Mouse (Mus musculus): ENCODE results near the gene Srsf7. TPM values are rescaled to one million over a fixed set of nuclear protein-coding genes. Genes with fewer than 3 reads are reported as not detected.
"Not testable (repeated sequence)": the region's sequence is repeated elsewhere in the genome, so short reads cannot be mapped to it uniquely, and the experiment has no call there.

The Srsf7 gene
- polyA plus RNA-seq, 1 experiment from 2014 or later = 336 TPM

GRCm38 (mm10) chr17:80229396-80229795 is 22.3 kb upstream of the Srsf7 start:
- Histone ChIP-seq H3K27me3 (no peaks in the 10 kb centered on the region), H3K4me2 (no peak overlapping the region), H3K9me3 (replicated peaks) (no peaks in the 10 kb centered on the region), H3K4me1 (replicated peaks) (peaks cover 24% of the 10 kb centered on the region), H3K9ac (no peak overlapping the region), H3K4me3 (replicated peaks) (no peak overlapping the region), H3K27ac (no peak overlapping the region), H3K36me3 (peaks cover 22% of the 10 kb centered on the region)
- ATAC-seq (ENCODE audit: low read depth) (no peak), DNase-seq (no peak)
- 79% methylated on average over 2 of the region's 2 CpGs for WGBS (ENCODE audit: insufficient replicate concordance)

GRCm38 (mm10) chr17:80225142-80225541 is 18.0 kb upstream of the Srsf7 start:
- Histone ChIP-seq H3K36me3 (peaks cover 19% of the 10 kb centered on the region), H3K4me3 (replicated peaks) (peak overlapping the region; percentile 70), H3K4me1 (replicated peaks) (peaks cover 23% of the 10 kb centered on the region), H3K4me2 (peak overlapping the region; percentile 76), H3K9ac (peak overlapping the region; percentile 78), H3K27ac (peak overlapping the region; percentile 81)
- DNase-seq; ATAC-seq (ENCODE audit: low read depth); H3K9me3 ChIP-seq (replicated peaks); H3K27me3 ChIP-seq: not testable (repeated sequence)
- WGBS (ENCODE audit: insufficient replicate concordance) = 30% methylated on average over 5 of the region's 5 CpGs

GRCm38 (mm10) chr17:80224326-80225116 is 17.4 kb upstream of the Srsf7 start, which contains the start of gene Gemin6:
Gene Gemin6, plus strand, starts transcription at chr17:80224441.
- Histone ChIP-seq H3K4me2 (peak within 1 kb of the TSS; percentile 76), H3K9ac (peak within 1 kb of the TSS; percentile 78), H3K27me3 (no peaks in the 10 kb centered on the region), H3K4me1 (replicated peaks) (peaks cover 23% of the 10 kb centered on the region), H3K9me3 (replicated peaks) (no peaks in the 10 kb centered on the region), H3K27ac (peak within 1 kb of the TSS; percentile 81), H3K4me3 (replicated peaks) (peak within 1 kb of the TSS; percentile 70), H3K36me3 (peaks cover 19% of the 10 kb centered on the region)
- ATAC-seq (ENCODE audit: low read depth) (peak; percentile 98), DNase-seq (peak; percentile 79)
- WGBS (ENCODE audit: insufficient replicate concordance) = under 1% methylated on average over 33 of the region's 33 CpGs

- H3K4me1 ChIP-seq (replicated peaks) = peaks cover 23% of the 10 kb centered on the region
- ATAC-seq (ENCODE audit: low read depth) (peak; percentile 27), DNase-seq (no peak)
- H3K36me3 ChIP-seq = peaks cover 12% of the 10 kb centered on the region
- H3K4me3 ChIP-seq (replicated peaks) = peak overlapping the region; percentile 70
- peak overlapping the region; percentile 76 for H3K4me2 ChIP-seq
- 4% methylated on average over 9 of the region's 9 CpGs for WGBS (ENCODE audit: insufficient replicate concordance)
- H3K9ac ChIP-seq = peak overlapping the region; percentile 78
- H3K27ac ChIP-seq = peak overlapping the region; percentile 81
- H3K27me3 ChIP-seq = no peaks in the 10 kb centered on the region
- no peaks in the 10 kb centered on the region for H3K9me3 ChIP-seq (replicated peaks)
Measured at GRCm38 (mm10) chr17:80223829-80224228, 16.7 kb upstream of the Srsf7 start.

GRCm38 (mm10) chr17:80221890-80222628 is 15.0 kb upstream of the Srsf7 start:
- ATAC-seq (ENCODE audit: low read depth) (no peak), DNase-seq (no peak)
- H3K27me3 ChIP-seq = no peaks in the 10 kb centered on the region
- no peak overlapping the region for H3K4me2 ChIP-seq
- WGBS (ENCODE audit: insufficient replicate concordance) = 42% methylated on average over 3 of the region's 3 CpGs
- H3K4me3 ChIP-seq (replicated peaks) = no peak overlapping the region
- no peak overlapping the region for H3K9ac ChIP-seq
- no peaks in the 10 kb centered on the region for H3K9me3 ChIP-seq (replicated peaks)
- H3K36me3 ChIP-seq = no peaks in the 10 kb centered on the region
- no peak overlapping the region for H3K27ac ChIP-seq
- peaks cover 23% of the 10 kb centered on the region for H3K4me1 ChIP-seq (replicated peaks)

- 38% methylated on average over 9 of the region's 9 CpGs for WGBS (ENCODE audit: insufficient replicate concordance)
- no peaks in the 10 kb centered on the region for H3K36me3 ChIP-seq
Measured at GRCm38 (mm10) chr17:80221202-80221601, 14.1 kb upstream of the Srsf7 start.

GRCm38 (mm10) chr17:80220131-80220530 is 13.0 kb upstream of the Srsf7 start:
- H3K27ac ChIP-seq = no peak overlapping the region
- no peak overlapping the region for H3K9ac ChIP-seq
- H3K27me3 ChIP-seq = no peaks in the 10 kb centered on the region
- peaks cover 21% of the 10 kb centered on the region for H3K4me1 ChIP-seq (replicated peaks)
- H3K4me3 ChIP-seq (replicated peaks) = no peak overlapping the region
- no peak overlapping the region for H3K4me2 ChIP-seq
- whole genome bisulfite sequencing (ENCODE audit: insufficient replicate concordance) = 67% methylated on average over 2 of the region's 2 CpGs
- no peak for ATAC-seq (ENCODE audit: low read depth)
- no peak for DNase-seq
- H3K36me3 ChIP-seq = no peaks in the 10 kb centered on the region
- no peaks in the 10 kb centered on the region for H3K9me3 ChIP-seq (replicated peaks)

More at GRCm38 (mm10) chr17:80221202-80221601, 14.1 kb upstream of the Srsf7 start:
- no peak for DNase-seq
- Histone ChIP-seq H3K27ac (no peak overlapping the region), H3K4me1 (replicated peaks) (peaks cover 23% of the 10 kb centered on the region), H3K27me3 (no peaks in the 10 kb centered on the region), H3K4me2 (no peak overlapping the region), H3K4me3 (replicated peaks) (no peak overlapping the region), H3K9ac (no peak overlapping the region), H3K9me3 (replicated peaks) (no peaks in the 10 kb centered on the region)
- no peak for ATAC-seq (ENCODE audit: low read depth)

- H3K4me3 ChIP-seq (replicated peaks); H3K9ac ChIP-seq; H3K4me1 ChIP-seq (replicated peaks); H3K9me3 ChIP-seq (replicated peaks); ATAC-seq (ENCODE audit: low read depth); H3K36me3 ChIP-seq; H3K27me3 ChIP-seq; H3K4me2 ChIP-seq; H3K27ac ChIP-seq; DNase-seq: not testable (repeated sequence)
- WGBS (ENCODE audit: insufficient replicate concordance) = 80% methylated on average over 4 of the region's 4 CpGs
Measured at GRCm38 (mm10) chr17:80213998-80214397, 6.9 kb upstream of the Srsf7 start.

GRCm38 (mm10) chr17:80206301-80206670 is 821 bp downstream of the Srsf7 start:
- Histone ChIP-seq H3K27me3 (no peaks in the 10 kb centered on the region), H3K4me3 (replicated peaks) (peak overlapping the region; percentile 92), H3K36me3 (peaks cover 42% of the 10 kb centered on the region), H3K27ac (peak overlapping the region; percentile 95), H3K4me2 (peak overlapping the region; percentile 87), H3K9me3 (replicated peaks) (no peaks in the 10 kb centered on the region), H3K4me1 (replicated peaks) (peaks cover 26% of the 10 kb centered on the region), H3K9ac (peak overlapping the region; percentile 95)
- ATAC-seq (ENCODE audit: low read depth) (peak; percentile 72), DNase-seq (peak; percentile 35)
- WGBS (ENCODE audit: insufficient replicate concordance) = 0% methylated on average over 36 of the region's 36 CpGs

GRCm38 (mm10) chr17:80205657-80206056 is 1.4 kb downstream of the Srsf7 start:
- no peaks in the 10 kb centered on the region for H3K27me3 ChIP-seq
- peaks cover 45% of the 10 kb centered on the region for H3K36me3 ChIP-seq
- 11% methylated on average over 5 of the region's 5 CpGs for WGBS (ENCODE audit: insufficient replicate concordance)
- H3K4me3 ChIP-seq (replicated peaks) = peak overlapping the region; percentile 92
- no peak for ATAC-seq (ENCODE audit: low read depth)
- H3K9me3 ChIP-seq (replicated peaks) = no peaks in the 10 kb centered on the region
- peak overlapping the region; percentile 87 for H3K4me2 ChIP-seq
- H3K27ac ChIP-seq = no peak overlapping the region
- no peak for DNase-seq
- peak overlapping the region; percentile 95 for H3K9ac ChIP-seq
- peaks cover 26% of the 10 kb centered on the region for H3K4me1 ChIP-seq (replicated peaks)

GRCm38 (mm10) chr17:80199160-80199778 is 7.8 kb downstream of the Srsf7 start:
- WGBS (ENCODE audit: insufficient replicate concordance) = 98% methylated on average over 3 of the region's 3 CpGs
- DNase-seq (no peak), ATAC-seq (ENCODE audit: low read depth) (peak; percentile 26)
- Histone ChIP-seq H3K4me2 (no peak overlapping the region), H3K9me3 (replicated peaks) (no peaks in the 10 kb centered on the region), H3K4me3 (replicated peaks) (no peak overlapping the region), H3K4me1 (replicated peaks) (peaks cover 9% of the 10 kb centered on the region), H3K9ac (no peak overlapping the region), H3K27ac (no peak overlapping the region), H3K27me3 (no peaks in the 10 kb centered on the region), H3K36me3 (peaks cover 76% of the 10 kb centered on the region)

Data from liver, embryonic 13.5 days (tissue).